Mouse (Mus musculus): ENCODE results near the gene Macrod1. TPM values are rescaled to one million over a fixed set of nuclear protein-coding genes. Genes with fewer than 3 reads are reported as not detected.

The Macrod1 gene
- total RNA-seq, 4 experiments from 2014 or later: 27.7 to 64.8 (median 40.3) TPM

- peak; percentile 60 for DNase-seq
Observed at GRCm38 (mm10) chr19:7143854-7144253, 87.2 kb downstream of the Macrod1 start.

DNA sequence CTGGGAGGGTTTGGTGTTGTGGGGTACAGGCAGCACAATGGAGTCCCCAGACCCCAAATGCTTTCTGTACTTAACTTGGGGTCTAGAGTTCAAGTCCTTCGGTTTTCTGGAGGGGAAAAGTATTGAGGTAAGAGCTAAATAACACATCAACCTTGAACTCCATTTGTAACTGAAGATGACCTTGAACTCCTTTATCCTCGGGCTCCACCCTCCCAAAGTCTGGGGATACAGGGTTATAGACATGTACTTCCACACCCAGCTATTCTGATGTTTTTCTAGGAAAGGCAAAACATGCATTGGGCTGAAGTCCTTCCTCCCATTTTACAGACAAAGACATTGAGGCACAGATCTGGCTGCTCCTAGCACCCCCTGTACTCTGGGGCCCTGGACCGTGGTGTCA, 87.8 kb downstream of the Macrod1 start:
- DNase-seq: no peak

DNA sequence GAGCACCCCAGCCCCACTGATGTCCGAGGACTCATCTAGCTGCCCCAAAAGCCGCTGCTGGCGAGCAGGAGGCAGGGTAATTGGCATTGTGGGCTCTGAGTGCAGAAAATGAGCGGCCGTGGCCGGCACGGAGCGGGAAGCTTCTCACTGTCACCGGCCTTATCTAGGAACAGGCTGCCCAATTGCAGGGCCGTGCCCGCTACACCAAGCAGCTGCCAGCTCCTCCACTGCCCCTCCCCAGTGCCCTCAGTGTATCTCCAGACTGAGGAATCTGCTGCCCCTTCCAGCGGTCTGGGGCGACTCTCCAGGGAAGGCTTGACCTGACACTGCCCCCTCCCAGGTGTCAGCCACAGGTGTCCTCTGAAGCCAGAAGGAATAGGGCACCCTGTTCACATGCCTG, 89.8 kb downstream of the Macrod1 start:
- DNase-seq: no peak

- no peak for DNase-seq
Observed at GRCm38 (mm10) chr19:7148096-7148495, 91.5 kb downstream of the Macrod1 start.

DNA sequence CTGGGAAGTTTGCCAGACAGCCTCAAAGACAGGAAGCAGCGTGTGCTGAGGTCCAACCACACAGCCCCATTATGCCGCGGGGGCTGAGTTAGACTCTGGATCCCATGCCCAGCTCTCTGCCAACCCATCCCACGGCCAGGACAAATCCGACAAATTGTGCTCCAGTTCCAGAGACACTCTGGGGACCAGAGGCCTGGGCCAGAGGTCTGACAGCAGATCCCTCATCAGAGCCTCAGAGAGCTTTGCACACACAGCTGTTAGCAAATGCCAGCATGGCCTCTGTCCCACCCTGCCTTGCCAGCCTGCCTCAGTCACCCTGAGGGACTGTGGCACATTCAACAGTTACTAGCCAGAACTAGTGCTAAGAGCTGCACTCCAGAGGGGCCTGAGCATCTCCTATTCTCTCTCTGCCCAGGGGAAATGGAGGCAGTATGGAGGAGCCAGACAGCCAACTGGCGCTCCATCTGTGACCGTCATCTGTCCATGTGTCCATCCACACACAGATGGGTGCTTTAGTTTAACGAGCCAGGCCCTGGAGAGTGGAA, 92.0 kb downstream of the Macrod1 start:
- no peak for DNase-seq

DNA sequence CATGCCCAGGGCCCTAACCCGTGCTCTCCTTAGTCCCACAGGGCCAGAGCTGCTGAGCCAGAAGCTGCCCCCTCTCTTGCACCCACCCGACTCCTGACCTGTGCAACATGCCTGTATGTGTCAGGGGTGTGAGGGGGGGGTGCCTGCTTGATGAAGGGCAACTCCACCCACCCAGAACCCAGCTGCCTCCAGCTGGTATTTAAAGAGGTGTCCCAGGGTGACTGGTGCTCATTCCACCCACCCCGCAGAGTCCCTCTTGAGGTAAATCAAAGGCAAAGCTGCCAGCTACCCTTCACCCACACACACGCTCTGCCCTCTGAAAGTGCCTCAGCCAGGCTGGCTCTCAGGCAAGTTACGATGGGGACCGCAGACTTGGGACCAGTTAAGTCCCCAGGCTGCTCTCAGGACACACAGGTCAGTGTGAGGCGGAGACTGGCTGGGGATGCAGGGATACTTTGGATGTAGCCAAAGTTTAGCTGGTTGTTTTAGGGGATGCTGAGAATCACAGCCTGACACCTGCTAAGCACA, 92.6 kb downstream of the Macrod1 start:
- DNase-seq: no peak

DNA sequence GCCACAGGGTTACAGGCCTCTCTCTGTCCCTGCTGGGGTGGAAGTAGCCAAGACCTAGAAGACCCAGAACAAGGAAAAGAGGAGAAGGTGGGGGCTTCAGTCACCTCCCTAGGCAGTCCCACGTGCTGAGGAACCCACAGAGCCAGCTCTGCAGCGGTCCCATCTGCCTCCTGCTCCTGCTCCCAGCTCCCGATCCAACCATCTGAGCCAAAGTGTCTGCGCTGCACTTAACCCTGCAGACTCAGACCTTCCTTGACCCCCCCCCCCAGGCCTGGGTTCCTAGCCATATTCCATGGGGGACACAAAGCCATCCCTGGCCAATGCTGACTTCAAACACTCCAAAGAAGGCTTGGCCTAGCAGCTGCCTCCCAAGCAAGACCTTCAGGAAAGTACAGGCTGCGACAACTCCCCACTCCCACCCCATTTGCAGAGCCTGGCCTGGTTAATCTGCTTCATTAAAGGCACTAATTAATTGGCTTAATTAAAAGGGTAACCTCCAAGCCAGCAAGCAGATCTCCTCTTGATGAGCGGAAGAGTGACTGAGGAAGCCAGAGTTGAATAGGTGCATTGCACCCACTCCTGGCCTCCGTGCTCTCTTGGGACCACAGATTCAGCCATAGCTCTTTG, 94.8 kb downstream of the Macrod1 start:
- no peak for DNase-seq

GRCm38 (mm10) chr19:7151927-7152653, 95.5 kb downstream of the Macrod1 start:
- DNase-seq: no peak

DNA sequence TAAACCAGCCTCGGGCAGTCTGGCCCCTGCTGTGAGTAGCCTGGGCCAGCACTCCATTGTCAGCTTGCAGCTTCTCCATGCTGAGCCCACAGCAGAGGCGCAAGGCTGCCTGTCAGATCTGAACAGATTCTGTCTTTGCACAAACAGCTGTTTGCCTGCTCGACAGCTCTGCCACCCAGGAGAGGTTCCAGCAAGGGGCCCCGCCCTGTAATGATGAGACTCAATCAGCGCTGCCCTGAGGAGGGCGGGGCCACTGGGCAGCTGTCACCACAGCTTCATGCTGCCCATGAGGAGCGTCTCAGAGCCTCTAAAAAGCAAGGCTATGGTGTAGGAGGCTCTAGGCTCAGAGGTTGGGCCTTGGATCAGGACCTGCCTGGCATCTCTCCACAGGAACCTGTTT, 96.6 kb downstream of the Macrod1 start:
- no peak for DNase-seq

GRCm38 (mm10) chr19:7155196-7155595, 98.6 kb downstream of the Macrod1 start:
- DNase-seq: no peak

DNA sequence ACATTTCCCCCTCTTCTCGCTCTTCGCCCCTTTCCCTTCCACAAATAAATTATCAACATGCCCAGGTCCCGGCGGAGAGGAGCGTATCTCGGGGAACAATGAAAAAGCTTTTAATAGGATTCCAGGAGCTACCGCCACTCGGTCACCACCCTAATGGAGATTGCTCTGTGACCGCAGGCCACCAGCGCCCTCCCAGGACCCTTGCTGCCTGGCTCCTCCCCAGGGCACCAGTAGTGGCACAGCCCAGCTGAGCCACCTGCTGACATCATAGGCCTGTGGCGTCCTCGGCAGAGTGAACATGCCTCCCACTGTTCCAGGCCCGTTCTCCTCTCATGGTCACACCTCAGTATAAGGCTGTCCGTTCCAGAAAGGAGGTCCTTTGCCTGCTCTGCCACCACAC, 101.1 kb downstream of the Macrod1 start:
- no peak for DNase-seq

DNA sequence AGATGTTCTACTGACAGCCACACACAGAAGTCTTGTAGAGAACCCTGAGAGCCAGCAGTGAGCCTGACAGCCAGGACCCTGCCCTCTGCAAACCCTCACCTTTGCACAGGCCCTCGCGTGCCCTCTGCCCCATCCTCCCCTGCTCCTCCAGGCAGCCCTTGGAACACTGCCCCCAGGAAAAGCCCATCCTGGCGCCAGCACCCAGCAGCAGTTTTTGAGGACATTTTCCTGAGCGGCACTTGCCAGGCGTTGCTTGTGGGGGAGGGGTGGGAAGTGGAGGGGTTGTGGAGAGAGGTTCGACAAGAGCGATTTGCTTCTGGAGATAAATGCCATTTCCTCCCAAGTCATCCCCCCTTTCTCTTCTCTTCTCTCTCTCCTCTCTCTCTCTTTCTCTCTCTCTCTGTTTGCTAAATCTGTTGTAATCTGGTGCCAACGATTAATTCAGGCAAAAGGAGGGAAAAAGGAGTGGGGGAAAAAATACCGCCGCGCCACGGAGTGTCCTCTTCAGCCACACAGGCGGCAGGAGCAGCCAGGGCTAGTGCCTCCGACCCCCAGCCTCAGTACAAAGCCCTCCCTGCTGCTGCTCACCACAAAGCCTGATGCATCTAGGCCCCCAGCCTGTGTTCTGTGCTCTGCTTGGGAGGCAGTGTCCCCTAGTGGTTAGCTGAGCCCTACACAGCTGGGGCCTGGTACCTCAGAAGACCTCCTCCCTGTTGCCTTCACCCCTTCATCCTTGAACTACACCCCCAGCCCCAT, 103.7 kb downstream of the Macrod1 start:
- DNase-seq: no peak

DNA sequence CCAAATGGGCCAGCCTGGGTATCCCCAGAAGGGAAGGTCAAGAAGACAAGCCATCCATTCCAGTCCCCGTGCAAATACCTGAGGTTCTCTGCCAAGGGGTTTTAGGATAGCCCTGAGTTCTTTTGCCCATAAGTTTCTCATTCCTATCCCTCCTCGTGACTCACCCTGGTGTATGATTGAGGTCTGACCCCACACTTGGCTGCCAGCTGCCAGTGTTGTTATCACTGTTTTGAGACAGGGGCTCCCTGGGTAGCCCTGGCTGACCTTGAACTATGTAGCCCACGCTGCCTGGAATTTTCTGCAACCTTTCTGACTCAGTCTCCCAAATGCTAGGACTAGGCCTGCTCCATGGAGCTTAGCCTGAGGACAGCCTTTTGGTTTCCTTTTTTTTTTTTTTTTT, 104.5 kb downstream of the Macrod1 start:
- no peak for DNase-seq

- DNase-seq: no peak
Observed at GRCm38 (mm10) chr19:7164238-7164637, 107.6 kb downstream of the Macrod1 start.

GRCm38 (mm10) chr19:7164820-7165323, 108.3 kb downstream of the Macrod1 start:
- DNase-seq: no peak

DNA sequence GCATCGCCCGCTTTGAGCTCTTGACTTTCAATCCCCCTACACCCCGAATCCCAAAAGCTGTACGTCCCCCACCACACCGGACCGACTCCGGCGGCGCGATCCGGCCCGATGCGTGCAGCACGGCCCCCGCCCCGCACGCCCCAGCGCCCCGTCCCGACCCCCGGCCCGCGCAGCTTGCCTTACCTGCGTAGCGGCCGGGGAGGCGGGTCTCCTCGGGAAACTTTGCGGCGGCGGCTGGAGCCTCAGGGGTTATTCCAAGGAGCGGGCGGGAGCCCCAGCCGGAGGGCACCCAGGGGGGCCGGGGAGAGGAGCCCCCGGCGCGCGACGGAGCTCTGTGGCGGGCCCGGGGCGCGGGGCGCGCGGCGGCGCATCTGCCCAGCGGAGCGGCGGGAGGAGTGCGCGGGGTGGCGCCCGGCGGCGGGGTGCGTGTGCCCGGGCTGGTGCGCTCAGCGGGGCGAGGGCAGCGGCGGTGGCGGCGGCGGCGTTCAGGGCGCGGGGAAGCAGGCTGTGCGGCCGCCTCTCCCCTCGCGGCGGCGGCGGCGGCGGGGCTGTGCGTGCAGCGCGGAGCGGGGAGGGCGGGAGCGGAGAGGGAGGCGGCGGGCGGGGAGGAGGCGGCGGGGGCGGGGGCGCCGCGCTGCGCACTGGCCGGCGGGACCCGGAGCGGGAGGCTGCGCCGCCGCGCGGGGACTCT, 109.0 kb downstream of the Macrod1 start:
- DNase-seq: no peak

- DNase-seq: no peak
Observed at GRCm38 (mm10) chr19:7166200-7166711, 109.6 kb downstream of the Macrod1 start.

DNA sequence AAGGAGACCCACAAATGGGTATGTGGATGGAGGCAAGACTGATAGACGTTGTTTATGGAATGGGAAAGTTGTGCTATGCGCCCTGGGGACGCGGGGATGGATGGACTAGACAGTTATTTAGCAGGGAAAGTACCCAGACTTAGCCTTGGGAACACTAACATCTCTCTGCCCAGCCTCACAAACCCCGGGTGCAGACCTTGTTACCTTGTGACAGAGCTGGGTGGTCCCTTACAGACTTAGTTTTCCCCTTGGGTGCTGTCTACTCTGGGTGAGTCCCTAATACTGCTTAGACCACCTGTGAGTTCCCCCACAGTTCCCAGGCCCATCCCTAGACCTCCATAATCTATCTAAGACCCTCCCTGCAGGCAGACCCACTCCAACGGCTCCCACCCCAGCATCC, 110.2 kb downstream of the Macrod1 start:
- DNase-seq: no peak

DNA sequence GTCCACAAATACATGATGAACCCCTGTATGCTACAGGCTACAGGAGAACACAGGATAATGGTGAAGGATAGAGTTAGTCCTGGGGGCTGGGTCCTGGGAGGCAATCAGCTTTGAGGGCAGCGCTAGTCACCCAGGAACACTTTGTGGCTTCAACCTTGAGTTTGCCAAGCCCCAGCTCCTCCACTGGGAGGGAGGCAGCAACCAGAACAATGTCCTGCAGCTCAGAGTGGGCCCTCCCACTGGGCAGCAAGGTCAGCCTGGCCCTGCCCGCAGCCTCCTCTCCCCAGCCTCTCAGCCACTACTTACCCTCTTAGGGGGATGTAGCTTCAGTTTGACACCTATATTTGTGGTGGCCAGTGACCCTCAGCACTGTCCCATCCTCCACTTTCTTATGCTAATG, 111.8 kb downstream of the Macrod1 start:
- no peak for DNase-seq

- DNase-seq: no peak
Observed at GRCm38 (mm10) chr19:7170916-7171315, 114.3 kb downstream of the Macrod1 start.

DNA sequence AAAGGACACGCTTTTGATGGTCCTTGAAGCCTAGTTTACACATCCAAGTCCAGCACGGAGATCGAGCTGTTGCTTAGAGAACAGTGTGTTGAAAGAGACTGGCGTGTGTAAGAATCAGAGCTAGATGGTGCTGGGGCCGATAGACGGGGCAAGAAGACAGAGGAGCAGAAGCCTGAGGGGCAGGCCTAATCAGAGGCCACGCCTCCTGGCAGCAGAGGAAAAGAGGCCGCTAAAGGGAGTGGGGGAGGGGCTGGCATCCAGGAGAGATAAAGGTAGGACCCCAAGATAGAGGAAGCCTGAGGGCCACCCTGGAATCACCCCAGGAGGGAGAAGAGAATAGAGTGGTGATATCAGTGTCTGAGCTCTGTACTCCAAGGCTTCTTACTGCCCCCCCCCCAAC, 114.8 kb downstream of the Macrod1 start:
- no peak for DNase-seq

Measured in adrenal gland, adult 8-10 months (tissue).